Mouse (Mus musculus): ENCODE measurements around the gene Trp53. TPM values are rescaled to one million over a fixed set of nuclear protein-coding genes. Genes with fewer than 3 reads are reported as not detected.

The Trp53 gene
- total and polyA plus RNA-seq, 3 experiments: 24.9 to 372 (median 107) TPM

DNA sequence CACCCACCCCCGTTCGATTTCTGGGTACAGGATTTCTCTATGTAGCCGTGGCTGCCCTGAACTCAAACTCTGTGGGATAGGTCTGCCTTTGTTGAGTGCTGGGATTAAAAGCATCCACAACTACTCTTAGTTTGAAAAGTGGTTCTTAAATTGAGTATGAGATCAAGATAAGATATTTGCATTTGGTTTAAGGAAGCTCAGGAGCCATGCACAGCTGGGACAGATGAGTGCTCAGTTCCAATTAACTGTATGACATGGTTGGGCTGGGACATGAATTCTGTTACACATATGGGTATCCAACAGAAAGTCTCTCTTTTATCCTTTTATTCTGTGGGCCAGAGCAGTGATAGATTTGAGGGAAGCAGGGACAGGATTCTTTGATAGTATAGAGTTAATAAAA is 55.3 kb downstream of the Trp53 start:
- peaks cover 52% of the 10 kb centered on the region for H3K79me2 ChIP-seq (replicated peaks; ENCODE audit: control insufficient read depth, extremely low read depth, insufficient read depth, poor library complexity, severe bottlenecking)
- H3K27ac ChIP-seq (ENCODE audit: insufficient read depth, low read depth): no peak overlapping the region
- TF ChIP-seq POLR2A (IDR thresholded peaks at IDR 0.05; ENCODE audit: low read depth, low read length) (no peak), ZKSCAN1 (IDR thresholded peaks at IDR 0.05; ENCODE audit: borderline replicate concordance, low read depth, low read length) (no peak), SIN3A (IDR thresholded peaks at IDR 0.05; ENCODE audit: low read length) (0 out of 2 replicates have a peak, but pooled peaks have one; percentile 8), TBP (conservative IDR thresholded peaks at IDR 0.05; ENCODE audit: low read depth, low read length) (no peak)
- DNase-seq (ENCODE audit: extremely low read depth): peak; percentile 29
- H3K4me2 ChIP-seq (ENCODE audit: insufficient read depth, low read depth, poor library complexity, severe bottlenecking): peak overlapping the region; percentile 89; the same call in 1 of the 2 replicates
- no peak overlapping the region for H3K4me3 ChIP-seq (replicated peaks in 1 of 3; ENCODE audit: low read depth in 2 of 3, low read length in 2 of 3, poor library complexity in 1 of 3)
- in situ Hi-C loops (cut with MboI; ENCODE audit: low pct_ligation_motif_present, low pct_unique_long_range_greater_than_20kb, low sequenced_read_pairs) (no loop called here), dilution Hi-C loops (cut with MboI; ENCODE audit: extremely low pct_ligation_motif_present, extremely low pct_unique_long_range_greater_than_20kb, low sequenced_read_pairs) (no loop called here)
- H3K4me1 ChIP-seq (ENCODE audit: control insufficient read depth in 1 of 2, insufficient read depth in 2 of 2): peaks cover 0 to 47% of the 10 kb centered on the region in 2 experiments; a peak in 2 of 4 replicates
- H3K9me3 ChIP-seq (replicated peaks; ENCODE audit: low read length): no peaks in the 10 kb centered on the region
- no peaks in the 10 kb centered on the region for H3K27me3 ChIP-seq (replicated peaks)
- H3K36me3 ChIP-seq (replicated peaks in 1 of 2; ENCODE audit: control insufficient read depth in 1 of 2, insufficient read depth in 1 of 2, low read length in 1 of 2): peaks cover 11 to 36% of the 10 kb centered on the region in 2 experiments
- 0 out of 2 replicates have a peak overlapping the region, but pooled peaks have one; percentile 94 for H3K9ac ChIP-seq (ENCODE audit: insufficient read depth, low read depth)

Other genes with a start within 250 kb of the Trp53 start
Only the 20 nearest of the 30 such genes appear.
- 28.4 and 37.4 TPM in 2 replicates for gene Cyb5d1, start 184.7 kb upstream of the Trp53 start, total RNA-seq (2012; rRNA removed)
- 27.3 and 29.3 TPM in 2 replicates for gene Cyb5d1, start 184.7 kb upstream of the Trp53 start, total RNA-seq (2014; rRNA removed)
- 29.5 and 33.2 TPM in 2 replicates for gene Cyb5d1, start 184.7 kb upstream of the Trp53 start, polyA plus RNA-seq (2012; ENCODE audit: insufficient read length, low read depth)
- 0.25 and 0.38 TPM in 2 replicates for gene Tmem88, start 182.1 kb upstream of the Trp53 start, total RNA-seq (2012; rRNA removed)
- not detected in 2 replicates for gene Tmem88, start 182.1 kb upstream of the Trp53 start, total RNA-seq (2014; rRNA removed)
- gene Tmem88, start 182.1 kb upstream of the Trp53 start, polyA plus RNA-seq (2012; ENCODE audit: insufficient read length, low read depth): 0.16 and 0.22 TPM in 2 replicates
- 2.9 and 5.7 TPM in 2 replicates for gene Kdm6b, start 166.7 kb upstream of the Trp53 start, total RNA-seq (2012; rRNA removed)
- 0.36 and 0.66 TPM in 2 replicates for gene Kdm6b, start 166.7 kb upstream of the Trp53 start, total RNA-seq (2014; rRNA removed)
- gene Kdm6b, start 166.7 kb upstream of the Trp53 start, polyA plus RNA-seq (2012; ENCODE audit: insufficient read length, low read depth): 6.0 and 7.2 TPM in 2 replicates
- gene Dnah2, start 31.2 kb upstream of the Trp53 start, total RNA-seq (2012; rRNA removed): under 0.01 TPM in 1 of 2 replicates, not detected in the other
- not detected in 2 replicates for gene Dnah2, start 31.2 kb upstream of the Trp53 start, total RNA-seq (2014; rRNA removed)
- gene Dnah2, start 31.2 kb upstream of the Trp53 start, polyA plus RNA-seq (2012; ENCODE audit: insufficient read length, low read depth): 0.03 and 0.04 TPM in 2 replicates
- gene Efnb3, start 20.2 kb upstream of the Trp53 start, total RNA-seq (2012; rRNA removed): 1.1 and 1.3 TPM in 2 replicates
- gene Efnb3, start 20.2 kb upstream of the Trp53 start, total RNA-seq (2014; rRNA removed): 0.56 and 1.0 TPM in 2 replicates
- gene Efnb3, start 20.2 kb upstream of the Trp53 start, polyA plus RNA-seq (2012; ENCODE audit: insufficient read length, low read depth): 2.7 and 2.8 TPM in 2 replicates
- gene Wrap53, start 104 bp upstream of the Trp53 start, total RNA-seq (2012; rRNA removed): 34.2 and 40.8 TPM in 2 replicates
- gene Wrap53, start 104 bp upstream of the Trp53 start, total RNA-seq (2014; rRNA removed): 25.4 and 26.4 TPM in 2 replicates
- 35.3 and 36.0 TPM in 2 replicates for gene Wrap53, start 104 bp upstream of the Trp53 start, polyA plus RNA-seq (2012; ENCODE audit: insufficient read length, low read depth)
- gene Atp1b2, start 25.6 kb downstream of the Trp53 start, total RNA-seq (2012; rRNA removed): not detected in 2 replicates
- not detected in 2 replicates for gene Atp1b2, start 25.6 kb downstream of the Trp53 start, total RNA-seq (2014; rRNA removed)
- gene Atp1b2, start 25.6 kb downstream of the Trp53 start, polyA plus RNA-seq (2012; ENCODE audit: insufficient read length, low read depth): 0.09 and 0.11 TPM in 2 replicates
- not detected in 2 replicates for gene Shbg, start 37.5 kb downstream of the Trp53 start, total RNA-seq (2012; rRNA removed)
- not detected in 2 replicates for gene Shbg, start 37.5 kb downstream of the Trp53 start, total RNA-seq (2014; rRNA removed)
- not detected in 2 replicates for gene Shbg, start 37.5 kb downstream of the Trp53 start, polyA plus RNA-seq (2012; ENCODE audit: insufficient read length, low read depth)
- gene Sat2, start 41.7 kb downstream of the Trp53 start, total RNA-seq (2012; rRNA removed): 0.38 TPM in 1 of 2 replicates, not detected in the other
- gene Sat2, start 41.7 kb downstream of the Trp53 start, total RNA-seq (2014; rRNA removed): not detected in 2 replicates
- gene Sat2, start 41.7 kb downstream of the Trp53 start, polyA plus RNA-seq (2012; ENCODE audit: insufficient read length, low read depth): not detected in 2 replicates
- 96.4 and 104 TPM in 2 replicates for gene Fxr2, start 52.6 kb downstream of the Trp53 start, total RNA-seq (2012; rRNA removed)
- 83.3 and 101 TPM in 2 replicates for gene Fxr2, start 52.6 kb downstream of the Trp53 start, total RNA-seq (2014; rRNA removed)
- gene Fxr2, start 52.6 kb downstream of the Trp53 start, polyA plus RNA-seq (2012; ENCODE audit: insufficient read length, low read depth): 90.5 and 103 TPM in 2 replicates
- gene Sox15, start 75.0 kb downstream of the Trp53 start, total RNA-seq (2012; rRNA removed): 0.17 and 0.34 TPM in 2 replicates
- not detected in 2 replicates for gene Sox15, start 75.0 kb downstream of the Trp53 start, total RNA-seq (2014; rRNA removed)
- gene Sox15, start 75.0 kb downstream of the Trp53 start, polyA plus RNA-seq (2012; ENCODE audit: insufficient read length, low read depth): 0.48 and 0.54 TPM in 2 replicates
- gene Mpdu1, start 82.3 kb downstream of the Trp53 start, total RNA-seq (2012; rRNA removed): 110 and 150 TPM in 2 replicates
- gene Mpdu1, start 82.3 kb downstream of the Trp53 start, total RNA-seq (2014; rRNA removed): 175 and 210 TPM in 2 replicates
- gene Mpdu1, start 82.3 kb downstream of the Trp53 start, polyA plus RNA-seq (2012; ENCODE audit: insufficient read length, low read depth): 185 and 210 TPM in 2 replicates
- 74.8 and 82.2 TPM in 2 replicates for gene Cd68, start 85.8 kb downstream of the Trp53 start, total RNA-seq (2012; rRNA removed)
- gene Cd68, start 85.8 kb downstream of the Trp53 start, total RNA-seq (2014; rRNA removed): 122 TPM in 2 replicates
- 235 and 343 TPM in 2 replicates for gene Cd68, start 85.8 kb downstream of the Trp53 start, polyA plus RNA-seq (2012; ENCODE audit: insufficient read length, low read depth)
- 1,622 and 2,071 TPM in 2 replicates for gene Eif4a1, start 92.1 kb downstream of the Trp53 start, total RNA-seq (2012; rRNA removed)
- 2,161 and 2,200 TPM in 2 replicates for gene Eif4a1, start 92.1 kb downstream of the Trp53 start, total RNA-seq (2014; rRNA removed)
- gene Eif4a1, start 92.1 kb downstream of the Trp53 start, polyA plus RNA-seq (2012; ENCODE audit: insufficient read length, low read depth): 1,500 and 1,728 TPM in 2 replicates
- gene Senp3, start 101.7 kb downstream of the Trp53 start, total RNA-seq (2012; rRNA removed): 116 and 157 TPM in 2 replicates
- 256 TPM in 2 replicates for gene Senp3, start 101.7 kb downstream of the Trp53 start, total RNA-seq (2014; rRNA removed)
- gene Senp3, start 101.7 kb downstream of the Trp53 start, polyA plus RNA-seq (2012; ENCODE audit: insufficient read length, low read depth): 303 and 317 TPM in 2 replicates
- gene Tnfsf13, start 105.4 kb downstream of the Trp53 start, total RNA-seq (2012; rRNA removed): 0.08 and 0.21 TPM in 2 replicates
- gene Tnfsf13, start 105.4 kb downstream of the Trp53 start, total RNA-seq (2014; rRNA removed): 0.32 and 0.35 TPM in 2 replicates
- 0.63 and 1.0 TPM in 2 replicates for gene Tnfsf13, start 105.4 kb downstream of the Trp53 start, polyA plus RNA-seq (2012; ENCODE audit: insufficient read length, low read depth)
- gene Tnfsf12, start 115.5 kb downstream of the Trp53 start, total RNA-seq (2012; rRNA removed): not detected in 2 replicates
- not detected in 2 replicates for gene Tnfsf12, start 115.5 kb downstream of the Trp53 start, total RNA-seq (2014; rRNA removed)
- 0.26 TPM in 1 of 2 replicates, not detected in the other for gene Tnfsf12, start 115.5 kb downstream of the Trp53 start, polyA plus RNA-seq (2012; ENCODE audit: insufficient read length, low read depth)
- gene Tnfsfm13, start 115.7 kb downstream of the Trp53 start, total RNA-seq (2012; rRNA removed): 0.08 TPM in 2 replicates
- not detected in 2 replicates for gene Tnfsfm13, start 115.7 kb downstream of the Trp53 start, total RNA-seq (2014; rRNA removed)
- gene Tnfsfm13, start 115.7 kb downstream of the Trp53 start, polyA plus RNA-seq (2012; ENCODE audit: insufficient read length, low read depth): 0.25 TPM in 1 of 2 replicates, not detected in the other
- 44.5 and 45.0 TPM in 2 replicates for gene Polr2a, start 178.3 kb downstream of the Trp53 start, total RNA-seq (2012; rRNA removed)
- gene Polr2a, start 178.3 kb downstream of the Trp53 start, total RNA-seq (2014; rRNA removed): 10.3 and 14.8 TPM in 2 replicates
- gene Polr2a, start 178.3 kb downstream of the Trp53 start, polyA plus RNA-seq (2012; ENCODE audit: insufficient read length, low read depth): 137 and 162 TPM in 2 replicates
- not detected in 2 replicates for gene Slc35g3, start 181.6 kb downstream of the Trp53 start, total RNA-seq (2012; rRNA removed)
- gene Slc35g3, start 181.6 kb downstream of the Trp53 start, total RNA-seq (2014; rRNA removed): not detected in 2 replicates
- gene Slc35g3, start 181.6 kb downstream of the Trp53 start, polyA plus RNA-seq (2012; ENCODE audit: insufficient read length, low read depth): not detected in 2 replicates